Mouse (Mus musculus): ENCODE measurements at regions not wholly inside any gene's neighbourhood (a gene's known extent, or its start where the extent isn't known, plus 50 kb on each side); places are given as distances from the start of the nearest gene placed in this dataset.

DNA sequence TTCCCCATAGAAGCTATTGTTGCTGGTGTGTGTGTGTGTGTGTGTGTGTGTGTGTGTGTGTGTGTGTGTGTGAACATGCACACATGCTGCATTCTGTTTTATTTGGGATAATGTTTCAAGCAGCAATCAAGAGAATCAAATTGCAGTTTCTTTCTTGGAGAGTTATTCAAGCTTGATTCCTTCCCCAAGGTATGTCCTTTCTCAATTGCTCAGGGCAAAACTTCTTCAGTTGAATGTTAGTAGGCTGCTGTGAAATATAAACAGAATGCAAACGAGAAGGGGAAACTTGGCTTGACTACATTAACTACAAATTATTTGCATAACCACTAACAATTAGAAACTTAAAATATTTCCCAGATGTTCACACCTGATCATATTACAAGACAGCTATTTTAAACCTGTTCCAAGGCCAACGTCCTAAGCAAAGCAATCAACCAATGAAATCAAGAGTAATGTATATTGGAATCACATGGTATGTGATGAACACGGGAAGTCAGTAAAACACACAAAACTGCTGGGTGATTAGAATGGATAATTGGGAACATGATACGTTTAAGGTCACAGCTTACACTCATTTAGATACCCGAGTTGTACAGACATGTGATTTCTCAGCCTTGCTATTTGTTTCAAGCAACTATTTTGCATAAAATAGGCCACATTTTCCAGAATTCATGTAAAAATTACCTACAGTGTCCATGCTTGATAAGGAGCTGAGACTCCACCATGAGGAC lies 116.2 kb downstream of the Cxcl12 start:
- peaks cover 13% of the 10 kb centered on the region for H3K4me1 ChIP-seq (ENCODE audit: control insufficient read depth, insufficient read depth, low read length)
- no peak overlapping the region for H3K9ac ChIP-seq (ENCODE audit: low read depth, low read length)
- H3K4me2 ChIP-seq = no peak overlapping the region
- H3K9me3 ChIP-seq (replicated peaks; ENCODE audit: control insufficient read depth, low read length) = no peaks in the 10 kb centered on the region
- no peaks in the 10 kb centered on the region for H3K27me3 ChIP-seq (ENCODE audit: control insufficient read depth, insufficient read depth, low read length)
- H3K27ac ChIP-seq (ENCODE audit: low read depth, low read length) = no peak overlapping the region
- no peaks in the 10 kb centered on the region for H3K36me3 ChIP-seq (ENCODE audit: control insufficient read depth, insufficient read depth, low read length)
- H3K4me3 ChIP-seq (ENCODE audit: low read depth, low read length) = no peak overlapping the region
- WGBS (ENCODE audit: insufficient replicate concordance) = 77% methylated on average over 5 of the region's 5 CpGs
- ATAC-seq (replicated peaks; ENCODE audit: insufficient number of reproducible peaks, low FRiP score, low TSS enrichment) = no peak

DNA sequence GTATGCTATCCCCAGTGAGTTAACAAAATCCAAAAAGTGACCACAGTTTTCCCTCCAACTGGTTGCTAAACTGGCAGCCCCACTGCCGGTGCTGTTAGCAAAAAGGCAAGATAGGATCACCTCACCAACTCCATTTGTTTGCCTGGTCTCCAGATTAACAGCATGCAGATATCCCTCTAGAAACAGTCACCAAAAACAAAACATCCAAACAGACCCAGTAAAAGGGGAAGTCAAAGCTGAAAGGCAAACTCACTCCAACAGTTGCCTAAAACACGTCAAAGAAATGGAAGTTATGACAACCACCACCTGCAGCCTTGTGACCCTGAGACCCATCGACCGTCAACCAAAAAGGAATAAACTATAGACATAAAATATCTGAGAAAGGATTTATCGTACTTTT lies 119.1 kb downstream of the Cxcl12 start:
- Histone ChIP-seq H3K4me3 (ENCODE audit: low read depth, low read length) (no peak overlapping the region), H3K27me3 (ENCODE audit: control insufficient read depth, insufficient read depth, low read length) (no peaks in the 10 kb centered on the region), H3K4me1 (ENCODE audit: control insufficient read depth, insufficient read depth, low read length) (no peaks in the 10 kb centered on the region), H3K36me3 (ENCODE audit: control insufficient read depth, insufficient read depth, low read length) (no peaks in the 10 kb centered on the region), H3K27ac (ENCODE audit: low read depth, low read length) (no peak overlapping the region), H3K9ac (ENCODE audit: low read depth, low read length) (no peak overlapping the region), H3K4me2 (no peak overlapping the region), H3K9me3 (replicated peaks; ENCODE audit: control insufficient read depth, low read length) (no peaks in the 10 kb centered on the region)
- 80% methylated on average over 5 of the region's 5 CpGs for WGBS (ENCODE audit: insufficient replicate concordance)
- ATAC-seq (replicated peaks; ENCODE audit: insufficient number of reproducible peaks, low FRiP score, low TSS enrichment) = no peak

GRCm38 (mm10) chr6:117293780-117294465 lies 125.6 kb downstream of the Cxcl12 start:
- Histone ChIP-seq H3K4me2 (no peak overlapping the region), H3K9ac (ENCODE audit: low read depth, low read length) (no peak overlapping the region), H3K4me3 (ENCODE audit: low read depth, low read length) (no peak overlapping the region), H3K36me3 (ENCODE audit: control insufficient read depth, insufficient read depth, low read length) (no peaks in the 10 kb centered on the region), H3K27me3 (ENCODE audit: control insufficient read depth, insufficient read depth, low read length) (no peaks in the 10 kb centered on the region), H3K27ac (ENCODE audit: low read depth, low read length) (no peak overlapping the region), H3K4me1 (ENCODE audit: control insufficient read depth, insufficient read depth, low read length) (peaks cover 5% of the 10 kb centered on the region; the same call in 1 of the 2 replicates), H3K9me3 (replicated peaks; ENCODE audit: control insufficient read depth, low read length) (no peaks in the 10 kb centered on the region)
- ATAC-seq (replicated peaks; ENCODE audit: insufficient number of reproducible peaks, low FRiP score, low TSS enrichment) = no peak
- WGBS (ENCODE audit: insufficient replicate concordance) = 36% methylated on average over 9 of the region's 9 CpGs

GRCm38 (mm10) chr6:117297918-117298317 lies 129.6 kb downstream of the Cxcl12 start:
- Histone ChIP-seq H3K4me3 (ENCODE audit: low read depth, low read length) (no peak overlapping the region), H3K27me3 (ENCODE audit: control insufficient read depth, insufficient read depth, low read length) (no peaks in the 10 kb centered on the region), H3K9ac (ENCODE audit: low read depth, low read length) (no peak overlapping the region), H3K27ac (ENCODE audit: low read depth, low read length) (no peak overlapping the region), H3K9me3 (replicated peaks; ENCODE audit: control insufficient read depth, low read length) (no peaks in the 10 kb centered on the region), H3K4me2 (no peak overlapping the region), H3K4me1 (ENCODE audit: control insufficient read depth, insufficient read depth, low read length) (peaks cover 5% of the 10 kb centered on the region; the same call in 1 of the 2 replicates), H3K36me3 (ENCODE audit: control insufficient read depth, insufficient read depth, low read length) (no peaks in the 10 kb centered on the region)
- WGBS (ENCODE audit: insufficient replicate concordance) = 86% methylated on average over 2 of the region's 2 CpGs
- ATAC-seq (replicated peaks; ENCODE audit: insufficient number of reproducible peaks, low FRiP score, low TSS enrichment) = no peak

DNA sequence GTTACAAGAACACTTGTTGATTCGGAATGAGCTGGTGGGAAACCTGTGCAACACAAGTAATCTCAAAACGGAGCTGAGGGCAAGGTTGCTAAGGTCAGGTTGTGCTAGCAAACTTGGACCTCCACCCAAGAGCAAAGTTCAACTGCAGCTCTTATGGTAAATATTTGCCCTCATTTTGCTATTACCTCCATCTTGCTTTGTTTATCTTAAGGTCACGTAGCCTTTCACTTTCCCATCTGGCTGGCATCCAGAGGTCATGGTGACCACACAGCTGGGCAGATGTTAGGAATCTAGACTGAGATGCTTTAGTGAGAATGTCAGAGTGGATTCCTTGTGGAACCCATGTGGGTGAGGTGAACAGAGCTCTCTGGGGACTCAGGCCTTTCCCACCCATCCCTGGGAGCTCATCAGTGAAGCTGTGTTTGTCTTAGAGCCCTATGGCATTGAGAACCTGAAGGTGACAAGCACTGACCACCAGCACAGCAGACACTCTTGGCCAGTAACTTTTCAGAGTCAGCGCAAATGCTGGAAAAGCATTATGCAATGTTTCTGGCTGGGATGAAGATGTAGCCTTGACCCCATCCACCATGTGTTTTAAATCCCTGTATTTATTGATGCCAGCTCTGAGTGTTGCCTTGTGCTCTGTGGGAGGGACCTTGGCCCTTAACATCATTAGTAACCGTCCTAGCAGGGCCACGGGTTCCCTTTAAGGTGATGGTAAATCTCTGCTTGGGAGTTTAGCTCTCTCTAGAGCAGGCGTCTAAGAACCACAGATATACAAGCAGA lies 131.4 kb downstream of the Cxcl12 start:
- no peaks in the 10 kb centered on the region for H3K4me1 ChIP-seq (ENCODE audit: control insufficient read depth, insufficient read depth, low read length)
- no peaks in the 10 kb centered on the region for H3K36me3 ChIP-seq (ENCODE audit: control insufficient read depth, insufficient read depth, low read length)
- no peak overlapping the region for H3K27ac ChIP-seq (ENCODE audit: low read depth, low read length)
- ATAC-seq (replicated peaks; ENCODE audit: insufficient number of reproducible peaks, low FRiP score, low TSS enrichment) = no peak
- no peak overlapping the region for H3K4me3 ChIP-seq (ENCODE audit: low read depth, low read length)
- no peaks in the 10 kb centered on the region for H3K27me3 ChIP-seq (ENCODE audit: control insufficient read depth, insufficient read depth, low read length)
- no peaks in the 10 kb centered on the region for H3K9me3 ChIP-seq (replicated peaks; ENCODE audit: control insufficient read depth, low read length)
- no peak overlapping the region for H3K9ac ChIP-seq (ENCODE audit: low read depth, low read length)
- H3K4me2 ChIP-seq = no peak overlapping the region
- WGBS (ENCODE audit: insufficient replicate concordance) = 74% methylated on average over 7 of the region's 7 CpGs

- Histone ChIP-seq H3K9me3 (replicated peaks; ENCODE audit: control insufficient read depth, low read length) (no peaks in the 10 kb centered on the region), H3K9ac (ENCODE audit: low read depth, low read length) (no peak overlapping the region), H3K4me1 (ENCODE audit: control insufficient read depth, insufficient read depth, low read length) (no peaks in the 10 kb centered on the region), H3K4me2 (no peak overlapping the region), H3K36me3 (ENCODE audit: control insufficient read depth, insufficient read depth, low read length) (no peaks in the 10 kb centered on the region), H3K27me3 (ENCODE audit: control insufficient read depth, insufficient read depth, low read length) (no peaks in the 10 kb centered on the region), H3K27ac (ENCODE audit: low read depth, low read length) (no peak overlapping the region), H3K4me3 (ENCODE audit: low read depth, low read length) (no peak overlapping the region)
- WGBS (ENCODE audit: insufficient replicate concordance) = 51% methylated on average over 4 of the region's 5 CpGs
- no peak for ATAC-seq (replicated peaks; ENCODE audit: insufficient number of reproducible peaks, low FRiP score, low TSS enrichment)
These were observed 135.0 kb downstream of the Cxcl12 start for GRCm38 (mm10) chr6:117303361-117303760.

DNA sequence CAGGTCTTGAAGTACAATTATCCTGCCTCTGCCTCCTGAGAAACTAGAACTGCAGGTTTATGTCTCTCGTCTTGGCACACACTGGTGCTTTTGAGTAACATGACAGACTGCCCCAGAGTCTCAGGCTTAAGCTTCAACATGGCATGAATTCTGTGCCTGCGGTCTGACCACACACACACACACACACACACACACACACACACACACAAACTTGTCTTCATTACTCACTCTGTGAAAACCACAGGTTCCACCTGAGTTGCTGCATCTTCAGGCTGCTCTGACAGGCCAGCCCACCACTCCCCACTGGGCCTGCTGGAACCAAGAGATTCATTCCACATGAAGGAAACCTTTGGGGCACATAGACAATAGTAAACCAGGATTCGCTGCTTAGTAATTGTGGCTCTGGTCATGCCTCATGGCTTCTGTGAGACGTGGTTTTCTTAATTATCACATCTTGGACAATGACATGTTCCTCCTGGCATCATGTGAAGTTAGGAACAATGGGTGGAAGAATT lies 137.5 kb downstream of the Cxcl12 start:
- Histone ChIP-seq H3K9me3 (replicated peaks; ENCODE audit: control insufficient read depth, low read length) (no peaks in the 10 kb centered on the region), H3K4me1 (ENCODE audit: control insufficient read depth, insufficient read depth, low read length) (peaks cover 2% of the 10 kb centered on the region; the same call in 1 of the 2 replicates), H3K27me3 (ENCODE audit: control insufficient read depth, insufficient read depth, low read length) (no peaks in the 10 kb centered on the region), H3K9ac (ENCODE audit: low read depth, low read length) (no peak overlapping the region), H3K27ac (ENCODE audit: low read depth, low read length) (no peak overlapping the region), H3K4me3 (ENCODE audit: low read depth, low read length) (no peak overlapping the region), H3K4me2 (no peak overlapping the region), H3K36me3 (ENCODE audit: control insufficient read depth, insufficient read depth, low read length) (no peaks in the 10 kb centered on the region)
- WGBS (ENCODE audit: insufficient replicate concordance) = 80% methylated on average over 4 of the region's 4 CpGs
- ATAC-seq (replicated peaks; ENCODE audit: insufficient number of reproducible peaks, low FRiP score, low TSS enrichment) = no peak

- no peaks in the 10 kb centered on the region for H3K9me3 ChIP-seq (replicated peaks; ENCODE audit: control insufficient read depth, low read length)
- H3K4me1 ChIP-seq (ENCODE audit: control insufficient read depth, insufficient read depth, low read length) = peaks cover 2% of the 10 kb centered on the region; the same call in 1 of the 2 replicates
- no peak overlapping the region for H3K27ac ChIP-seq (ENCODE audit: low read depth, low read length)
- H3K27me3 ChIP-seq (ENCODE audit: control insufficient read depth, insufficient read depth, low read length) = 0 out of 2 replicates have a peak, but pooled peaks cover 5% of the 10 kb centered on the region
- 56% methylated on average over 2 of the region's 2 CpGs for WGBS (ENCODE audit: insufficient replicate concordance)
- no peak overlapping the region for H3K4me3 ChIP-seq (ENCODE audit: low read depth, low read length)
- H3K4me2 ChIP-seq = no peak overlapping the region
- ATAC-seq (replicated peaks; ENCODE audit: insufficient number of reproducible peaks, low FRiP score, low TSS enrichment) = no peak
- H3K36me3 ChIP-seq (ENCODE audit: control insufficient read depth, insufficient read depth, low read length) = no peaks in the 10 kb centered on the region
- no peak overlapping the region for H3K9ac ChIP-seq (ENCODE audit: low read depth, low read length)
These were observed 140.3 kb downstream of the Cxcl12 start for GRCm38 (mm10) chr6:117308636-117309035.

Data from heart, embryonic 11.5 days (tissue).